ENCODE assay signal across 8 mouse cellular contexts in genomic region chr14:121879266-121879840, GRCm38 (mm10). TPM values are rescaled to one million over a fixed set of nuclear protein-coding genes. Genes with fewer than 3 reads are reported as not detected.
DNase-seq lines count a peak whose midpoint lies in the region; ATAC-seq lines count a peak whose summit lies in the region.

No protein-coding gene starts in this region.

- H3K27ac ChIP-seq in embryonic facial prominence, embryonic 10.5 days (replicated peaks): peak overlapping the region; percentile 93
- H3K27ac ChIP-seq in intestine, embryonic 15.5 days: peak overlapping the region; percentile 54; the same call in 1 of the 2 replicates
- peak overlapping the region; percentile 89 for H3K27ac ChIP-seq in liver, embryonic 16.5 days (ENCODE audit: low read length)

- peak; percentile 14 for DNase-seq in embryo, embryonic 10 days (ENCODE audit: low spot score)
- DNase-seq in embryo, embryonic 9.5 days (ENCODE audit: extremely low spot score): no peak
- peak; percentile 28 for DNase-seq in 3T3-L1 (ENCODE audit: low read depth, low spot score)
- DNase-seq in embryonic facial prominence, embryonic 10.5 days (ENCODE audit: low spot score): no peak
- DNase-seq in telencephalon, adult 2 months (ENCODE audit: low read depth, low spot score): peak; percentile 40

- H3K4me2 ChIP-seq in intestine, embryonic 15.5 days (replicated peaks): peak overlapping the region; percentile 88
- H3K4me2 ChIP-seq in liver, embryonic 16.5 days (ENCODE audit: low read depth, low read length): peak overlapping the region; percentile 97

- 25% methylated on average over 16 of the region's 16 CpGs for WGBS in embryonic facial prominence, embryonic 10.5 days
- 12% methylated on average over 16 of the region's 16 CpGs for WGBS in intestine, embryonic 15.5 days
- 18% methylated on average over 16 of the region's 16 CpGs for WGBS in liver, embryonic 16.5 days (ENCODE audit: insufficient replicate concordance)

- ATAC-seq in intestine, embryonic 15.5 days: no peak
- no peak for ATAC-seq in liver, embryonic 16.5 days (ENCODE audit: low read depth)
- ATAC-seq in cerebellum, adult (ENCODE audit: insufficient number of reproducible peaks, low FRiP score, low TSS enrichment): no peak

- peak overlapping the region; percentile 82 for H3K9ac ChIP-seq in intestine, embryonic 15.5 days
- H3K9ac ChIP-seq in liver, embryonic 16.5 days (ENCODE audit: low read depth, low read length): peak overlapping the region; percentile 86

- no peaks in the 10 kb centered on the region for H3K9me3 ChIP-seq in embryonic facial prominence, embryonic 10.5 days
- H3K9me3 ChIP-seq in intestine, embryonic 15.5 days: no peaks in the 10 kb centered on the region
- no peaks in the 10 kb centered on the region for H3K9me3 ChIP-seq in liver, embryonic 16.5 days (replicated peaks; ENCODE audit: control insufficient read depth, low read length)

- 0 out of 2 replicates have a peak, but pooled peaks cover 6% of the 10 kb centered on the region for H3K36me3 ChIP-seq in embryonic facial prominence, embryonic 10.5 days (replicated peaks)
- H3K36me3 ChIP-seq in intestine, embryonic 15.5 days: no peaks in the 10 kb centered on the region
- no peaks in the 10 kb centered on the region for H3K36me3 ChIP-seq in liver, embryonic 16.5 days (ENCODE audit: control insufficient read depth, insufficient read depth)

- peak overlapping the region; percentile 89 for H3K4me3 ChIP-seq in embryonic facial prominence, embryonic 10.5 days
- peak overlapping the region; percentile 81 for H3K4me3 ChIP-seq in intestine, embryonic 15.5 days (replicated peaks)
- peak overlapping the region; percentile 78 for H3K4me3 ChIP-seq in liver, embryonic 16.5 days (ENCODE audit: low read depth, low read length)

- H3K4me1 ChIP-seq in embryonic facial prominence, embryonic 10.5 days: peaks cover 19% of the 10 kb centered on the region
- H3K4me1 ChIP-seq in intestine, embryonic 15.5 days (replicated peaks): peaks cover 19% of the 10 kb centered on the region
- peaks cover 29% of the 10 kb centered on the region for H3K4me1 ChIP-seq in liver, embryonic 16.5 days (ENCODE audit: control insufficient read depth, low read depth, low read length)

- H3K27me3 ChIP-seq in embryonic facial prominence, embryonic 10.5 days (replicated peaks; ENCODE audit: low read depth, poor library complexity, severe bottlenecking): no peaks in the 10 kb centered on the region
- H3K27me3 ChIP-seq in intestine, embryonic 15.5 days (replicated peaks): no peaks in the 10 kb centered on the region
- H3K27me3 ChIP-seq in liver, embryonic 16.5 days (ENCODE audit: control insufficient read depth, insufficient read depth, low read depth, low read length): no peaks in the 10 kb centered on the region

RNA-seq across cellular contexts. Expression of gene Ubac2, which starts 0.9 kb away (rescaled TPM):
- 70.5 and 73.4 TPM in 2 replicates for polyA plus RNA-seq in embryonic facial prominence, embryonic 10.5 days (2016; fragmentation: Nextera tagmentation; extraction: Ambion mirVana)
- 59.3 and 61.1 TPM in 2 replicates for polyA plus RNA-seq in intestine, embryonic 15.5 days (2015; fragmentation: Nextera tagmentation; extraction: Ambion mirVana)
- polyA plus RNA-seq in liver, embryonic 16.5 days (2015; fragmentation: Nextera tagmentation; extraction: Ambion mirVana): 20.4 and 22.1 TPM in 2 replicates

RNA-seq across cellular contexts. Expression of gene Gpr18, which starts 36.2 kb away (rescaled TPM):
- 0.22 TPM in 1 of 2 replicates, not detected in the other for polyA plus RNA-seq in embryonic facial prominence, embryonic 10.5 days (2016; fragmentation: Nextera tagmentation; extraction: Ambion mirVana)
- 0.29 and 0.34 TPM in 2 replicates for polyA plus RNA-seq in intestine, embryonic 15.5 days (2015; fragmentation: Nextera tagmentation; extraction: Ambion mirVana)
- polyA plus RNA-seq in liver, embryonic 16.5 days (2015; fragmentation: Nextera tagmentation; extraction: Ambion mirVana): 0.27 and 0.34 TPM in 2 replicates

Comparison
In these comparisons a context has a peak if more than half of its experiments do, and no peak if none do; other contexts are left out.
1. DNase-seq: peak in embryo, embryonic 10 days (single experiment), 3T3-L1 (single experiment) and telencephalon, adult 2 months (single experiment); none in embryo, embryonic 9.5 days (single experiment) and embryonic facial prominence, embryonic 10.5 days (single experiment).
2. Peak in every context shown above with its lines, with median percentiles within 50 percentile points of each other: H3K27ac ChIP-seq and H3K4me3 ChIP-seq.